Mouse (Mus musculus) limb, embryonic 12.5 days (tissue): Measurements from ENCODE around the gene Mrpl28. TPM values are rescaled to one million over a fixed set of nuclear protein-coding genes. Genes with fewer than 3 reads are reported as not detected.

ENCODE experiments used
- polyA plus RNA-seq: library from polyadenylated mRNA; unstranded; fragments of >200 nt; fragmentation: Nextera tagmentation; extraction: Ambion mirVana; gene quantifications from 2 replicates; pipeline ENCODE4 v1.2.1, GENCODE M21; 2016

Gene Mrpl28
- polyA plus RNA-seq, 1 experiment from 2014 or later, result 218 TPM

Other genes with a start within 250 kb of the Mrpl28 start
- 56.1 and 60.1 TPM in 2 replicates for gene Mettl26, start 248.4 kb upstream of the Mrpl28 start, polyA plus RNA-seq
- 0.45 and 0.54 TPM in 2 replicates for gene Wfikkn1, start 242.6 kb upstream of the Mrpl28 start, polyA plus RNA-seq
- 35.7 and 39.1 TPM in 2 replicates for gene Rab40c, start 203.8 kb upstream of the Mrpl28 start, polyA plus RNA-seq
- gene Pigq, start 178.6 kb upstream of the Mrpl28 start, polyA plus RNA-seq, result 47.3 and 52.4 TPM in 2 replicates
- 0.13 and 0.74 TPM in 2 replicates for gene Nhlrc4, start 178.5 kb upstream of the Mrpl28 start, polyA plus RNA-seq
- 0.10 and 0.27 TPM in 2 replicates for gene A930017K11Rik, start 170.9 kb upstream of the Mrpl28 start, polyA plus RNA-seq
- 32.8 and 33.9 TPM in 2 replicates for gene Capn15, start 137.7 kb upstream of the Mrpl28 start, polyA plus RNA-seq
- gene Rab11fip3, start 53.9 kb upstream of the Mrpl28 start, polyA plus RNA-seq, result 25.0 and 26.9 TPM in 2 replicates
- gene Decr2, start 33.2 kb upstream of the Mrpl28 start, polyA plus RNA-seq, result 29.4 and 31.7 TPM in 2 replicates
- gene Nme4, start 27.9 kb upstream of the Mrpl28 start, polyA plus RNA-seq, result 124 and 132 TPM in 2 replicates
- gene Tmem8, start 10.2 kb upstream of the Mrpl28 start, polyA plus RNA-seq, result 0.55 and 0.87 TPM in 2 replicates
- gene Axin1, start 15.2 kb downstream of the Mrpl28 start, polyA plus RNA-seq, result 12.5 and 28.3 TPM in 2 replicates
- gene Pdia2, start 75.6 kb downstream of the Mrpl28 start, polyA plus RNA-seq, result 0.13 and 0.17 TPM in 2 replicates
- 4.7 and 5.3 TPM in 2 replicates for gene Rgs11, start 79.5 kb downstream of the Mrpl28 start, polyA plus RNA-seq
- 4.9 and 5.6 TPM in 2 replicates for gene Arhgdig, start 84.3 kb downstream of the Mrpl28 start, polyA plus RNA-seq
- gene Fam234a, start 120.7 kb downstream of the Mrpl28 start, polyA plus RNA-seq, result 36.4 and 36.6 TPM in 2 replicates
- gene Luc7l, start 129.4 kb downstream of the Mrpl28 start, polyA plus RNA-seq, result 155 and 164 TPM in 2 replicates